Mouse (Mus musculus) heart, embryonic 14.5 days (tissue): Measurements from ENCODE around the gene Syne2. TPM values are rescaled to one million over a fixed set of nuclear protein-coding genes. Genes with fewer than 3 reads are reported as not detected.

ENCODE experiments used
- ATAC-seq: fragments of 200-750 bp; cut with Nextera tagmentation; 2 replicates; pipeline ENCODE4 v1.8.0; 2017; ENCODE audit warnings: low read depth, moderate TSS enrichment; ENCODE audit not compliant: insufficient number of reproducible peaks, insufficient read depth, low FRiP score
- H3K27ac ChIP-seq, 2 experiments: fragments of 200-500 bp in 1 of 2; fragments of 300-500 bp in 1 of 2; sonication (generic) in 1 of 2; replicated peaks in 1 of 2; 2 replicates each; pipeline ENCODE4 v1.5.1; 2012 to 2014; ENCODE audit warnings: low read depth in 2 of 2, low read length in 2 of 2, control low read depth in 1 of 2, mild to moderate bottlenecking in 1 of 2, mixed read lengths in 1 of 2; ENCODE audit not compliant: control insufficient read depth in 1 of 2, insufficient read depth in 1 of 2
- H3K27me3 ChIP-seq: fragments of 300-500 bp; sonication (generic); 2 replicates; pipeline ENCODE4 v1.6.1; 2014; ENCODE audit warnings: mild to moderate bottlenecking, low read length, control low read depth; ENCODE audit not compliant: control insufficient read depth, insufficient read depth
- H3K36me3 ChIP-seq: fragments of 300-500 bp; sonication (generic); 2 replicates; pipeline ENCODE4 v1.6.1; 2014; ENCODE audit warnings: mild to moderate bottlenecking, control low read depth, low read length, mixed read lengths; ENCODE audit not compliant: control insufficient read depth, insufficient read depth
- H3K4me1 ChIP-seq, 2 experiments: fragments of 200-500 bp in 1 of 2; fragments of 300-500 bp in 1 of 2; sonication (generic) in 1 of 2; 2 replicates each; pipeline ENCODE4 v1.6.1; 2012 to 2014; ENCODE audit warnings: low read length in 2 of 2, control low read depth in 1 of 2, mixed read lengths in 1 of 2; ENCODE audit not compliant: control insufficient read depth in 2 of 2, insufficient read depth in 2 of 2
- H3K4me2 ChIP-seq: fragments of 300-500 bp; sonication (generic); 2 replicates; pipeline ENCODE4 v1.6.1; 2014; ENCODE audit warnings: mild to moderate bottlenecking, low read length
- H3K4me3 ChIP-seq, 2 experiments: fragments of 200-500 bp in 1 of 2; fragments of 300-500 bp in 1 of 2; sonication (generic) in 1 of 2; 2 replicates each; pipeline ENCODE4 v1.5.1; 2012 to 2014; ENCODE audit warnings: low read length in 2 of 2, mild to moderate bottlenecking in 2 of 2, control low read depth in 1 of 2, low read depth in 1 of 2, moderate library complexity in 1 of 2; ENCODE audit not compliant: control insufficient read depth in 1 of 2, insufficient read depth in 1 of 2
- H3K9ac ChIP-seq: fragments of 300-500 bp; sonication (generic); 2 replicates; pipeline ENCODE4 v1.6.1; 2014; ENCODE audit warnings: mild to moderate bottlenecking, low read length
- H3K9me3 ChIP-seq: fragments of 300-500 bp; sonication (generic); 2 replicates; pipeline ENCODE4 v1.6.1; 2016; ENCODE audit warnings: low read length, control low read depth; ENCODE audit not compliant: control insufficient read depth
- WGBS: fragments of 180-500 bp; shearing (Covaris S2); extraction: QIAGEN DNeasy Blood & Tissue Kit; methylation state at CpG from one replicate; pipeline ENCODE4 v1.1.7; 2014; 5-methylcytosine and 5-hydroxymethylcytosine counted together
- polyA plus RNA-seq: library from polyadenylated mRNA; unstranded; fragments of >200 nt; fragmentation: Nextera tagmentation; extraction: Ambion mirVana; gene quantifications from 2 replicates; pipeline ENCODE4 v1.2.1, GENCODE M21; 2014

The Syne2 gene
- polyA plus RNA-seq, 1 experiment from 2014 or later = 55.9 TPM

DNA sequence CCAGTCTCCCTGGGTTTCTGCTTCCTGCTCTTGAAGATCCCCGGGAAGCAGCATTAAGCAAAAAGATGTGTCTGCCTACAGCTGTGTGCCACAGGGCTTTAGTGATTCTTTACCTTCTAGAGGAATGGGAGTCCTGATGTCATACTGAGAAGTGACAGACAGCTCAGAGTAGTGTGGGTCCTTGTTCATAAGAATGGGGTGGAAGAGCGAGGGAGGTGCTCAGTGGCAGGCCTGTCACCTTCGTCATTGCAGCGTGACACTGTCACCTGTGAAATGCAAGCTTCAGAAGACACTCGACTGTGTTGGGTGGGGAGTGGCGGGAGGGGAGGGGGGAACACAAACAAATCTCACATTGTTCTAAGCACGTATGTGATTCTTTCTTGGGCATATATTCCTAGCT lies 23.2 kb downstream of the Syne2 start:
- H3K36me3 ChIP-seq = no peaks in the 10 kb centered on the region
- peaks cover 32 to 47% of the 10 kb centered on the region in 2 experiments for H3K4me1 ChIP-seq
- no peak overlapping the region for H3K27ac ChIP-seq
- H3K9me3 ChIP-seq = no peaks in the 10 kb centered on the region
- 64% methylated on average over 7 of the region's 7 CpGs for WGBS
- H3K9ac ChIP-seq = no peak overlapping the region
- H3K4me3 ChIP-seq = no peak overlapping the region
- no peak for ATAC-seq
- H3K27me3 ChIP-seq = no peaks in the 10 kb centered on the region
- H3K4me2 ChIP-seq = no peak overlapping the region

DNA sequence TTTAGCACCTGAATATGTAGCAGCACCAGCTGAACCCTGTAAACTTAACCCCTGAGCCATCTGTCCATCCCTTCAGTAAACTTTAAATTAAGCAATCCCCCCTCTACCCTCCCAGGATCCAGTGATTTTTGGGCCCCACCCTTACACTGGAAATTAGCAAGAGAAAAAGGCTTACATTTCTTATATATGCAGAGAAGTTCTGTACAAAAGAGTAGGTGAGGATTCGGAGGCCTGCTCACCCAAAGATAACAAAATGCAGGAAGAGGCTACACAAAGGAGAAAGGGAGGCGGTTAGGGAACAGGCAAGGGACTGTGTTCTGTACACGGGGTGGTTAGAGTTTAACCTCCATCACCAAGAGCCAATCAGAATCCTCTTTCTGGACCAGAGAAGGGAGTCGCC lies 26.4 kb downstream of the Syne2 start:
- Histone ChIP-seq H3K27ac (no peak overlapping the region), H3K36me3 (no peaks in the 10 kb centered on the region), H3K4me2 (no peak overlapping the region), H3K9ac (no peak overlapping the region), H3K27me3 (no peaks in the 10 kb centered on the region), H3K4me3 (no peak overlapping the region), H3K4me1 (peaks cover 25 to 31% of the 10 kb centered on the region in 2 experiments), H3K9me3 (no peaks in the 10 kb centered on the region)
- ATAC-seq = no peak
- WGBS = 72% methylated on average over 4 of the region's 4 CpGs

DNA sequence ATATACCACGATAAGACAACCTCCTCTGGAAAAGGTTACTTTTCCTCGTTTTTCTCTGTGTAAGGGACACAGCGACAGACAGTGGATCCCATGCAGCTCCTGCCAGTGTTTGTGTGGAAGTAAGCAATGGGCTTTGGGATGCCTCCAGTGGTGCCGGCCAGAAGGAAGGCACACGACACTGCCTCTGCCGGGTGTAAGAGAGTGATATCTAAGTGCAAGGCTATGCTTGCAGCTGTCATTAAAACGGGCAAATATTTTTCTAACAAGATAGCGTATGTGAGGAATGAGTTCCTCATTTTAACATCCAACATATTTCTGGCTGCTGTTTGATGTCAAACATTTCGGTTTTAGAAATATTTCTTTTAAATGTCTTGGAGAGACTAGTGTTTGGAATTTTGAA lies 27.1 kb downstream of the Syne2 start:
- ATAC-seq = no peak
- Histone ChIP-seq H3K9ac (no peak overlapping the region), H3K36me3 (no peaks in the 10 kb centered on the region), H3K9me3 (no peaks in the 10 kb centered on the region), H3K4me3 (no peak overlapping the region), H3K27me3 (no peaks in the 10 kb centered on the region), H3K27ac (peak overlapping the region; percentile 21 to 27; a peak in 1 of 4 replicates), H3K4me1 (peaks cover 19 to 25% of the 10 kb centered on the region in 2 experiments), H3K4me2 (no peak overlapping the region)
- 40% methylated on average over 9 of the region's 9 CpGs for whole genome bisulfite sequencing

DNA sequence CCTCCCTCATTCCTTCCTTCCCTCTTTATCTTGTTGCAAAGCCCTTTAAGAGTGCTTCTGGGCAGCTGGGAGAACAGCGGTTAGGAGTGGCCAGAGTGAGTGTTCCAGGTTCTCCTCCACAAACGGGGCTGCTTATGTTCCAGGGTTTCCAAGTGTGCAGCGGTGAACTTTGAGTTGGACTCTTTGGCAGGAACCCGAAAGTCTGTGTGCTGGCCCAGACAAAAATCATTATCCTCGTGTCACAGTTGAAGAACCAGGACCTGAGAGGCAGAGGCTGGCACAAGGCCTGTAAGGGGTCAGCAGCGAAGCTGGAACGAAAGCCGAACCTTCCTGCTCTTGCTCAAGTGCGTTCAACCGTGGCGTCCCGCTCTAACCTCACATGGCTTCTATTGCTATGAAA lies 28.6 kb downstream of the Syne2 start:
- Histone ChIP-seq H3K4me1 (peaks cover 13 to 23% of the 10 kb centered on the region in 2 experiments), H3K9me3 (no peaks in the 10 kb centered on the region), H3K4me3 (no peak overlapping the region), H3K36me3 (no peaks in the 10 kb centered on the region), H3K27ac (no peak overlapping the region; a peak in 1 of 4 replicates), H3K9ac (no peak overlapping the region), H3K4me2 (no peak overlapping the region), H3K27me3 (no peaks in the 10 kb centered on the region)
- WGBS = 62% methylated on average over 12 of the region's 12 CpGs
- ATAC-seq = no peak

- no peak for ATAC-seq
These were observed 32.3 kb downstream of the Syne2 start for GRCm38 (mm10) chr12:75850205-75850604.

GRCm38 (mm10) chr12:75851481-75851880 lies 33.5 kb downstream of the Syne2 start:
- Histone ChIP-seq H3K9ac (no peak overlapping the region), H3K36me3 (no peaks in the 10 kb centered on the region), H3K4me3 (no peak overlapping the region), H3K27me3 (no peaks in the 10 kb centered on the region), H3K4me1 (peaks cover 18 to 45% of the 10 kb centered on the region in 2 experiments), H3K9me3 (no peaks in the 10 kb centered on the region), H3K4me2 (no peak overlapping the region), H3K27ac (no peak overlapping the region)
- no peak for ATAC-seq
- 85% methylated on average over 8 of the region's 8 CpGs for whole genome bisulfite sequencing

More at GRCm38 (mm10) chr12:75850205-75850604, 32.3 kb downstream of the Syne2 start:
- H3K4me2 ChIP-seq = no peak overlapping the region
- 48% methylated on average over 3 of the region's 3 CpGs for WGBS
- H3K4me1 ChIP-seq = peaks cover 20 to 43% of the 10 kb centered on the region in 2 experiments
- H3K9ac ChIP-seq = no peak overlapping the region
- H3K27me3 ChIP-seq = no peaks in the 10 kb centered on the region
- no peak overlapping the region for H3K4me3 ChIP-seq
- no peaks in the 10 kb centered on the region for H3K36me3 ChIP-seq
- H3K27ac ChIP-seq = no peak overlapping the region
- H3K9me3 ChIP-seq = no peaks in the 10 kb centered on the region

- no peak overlapping the region for H3K4me2 ChIP-seq
- no peak overlapping the region for H3K27ac ChIP-seq
- H3K4me3 ChIP-seq = no peak overlapping the region
- no peaks in the 10 kb centered on the region for H3K9me3 ChIP-seq
- no peaks in the 10 kb centered on the region for H3K27me3 ChIP-seq
- H3K9ac ChIP-seq = no peak overlapping the region
- WGBS = 60% methylated on average over 6 of the region's 6 CpGs
- H3K36me3 ChIP-seq = no peaks in the 10 kb centered on the region
- ATAC-seq = no peak
- H3K4me1 ChIP-seq = peaks cover 19 to 42% of the 10 kb centered on the region in 2 experiments
These were observed 34.5 kb downstream of the Syne2 start for GRCm38 (mm10) chr12:75852384-75852783.

DNA sequence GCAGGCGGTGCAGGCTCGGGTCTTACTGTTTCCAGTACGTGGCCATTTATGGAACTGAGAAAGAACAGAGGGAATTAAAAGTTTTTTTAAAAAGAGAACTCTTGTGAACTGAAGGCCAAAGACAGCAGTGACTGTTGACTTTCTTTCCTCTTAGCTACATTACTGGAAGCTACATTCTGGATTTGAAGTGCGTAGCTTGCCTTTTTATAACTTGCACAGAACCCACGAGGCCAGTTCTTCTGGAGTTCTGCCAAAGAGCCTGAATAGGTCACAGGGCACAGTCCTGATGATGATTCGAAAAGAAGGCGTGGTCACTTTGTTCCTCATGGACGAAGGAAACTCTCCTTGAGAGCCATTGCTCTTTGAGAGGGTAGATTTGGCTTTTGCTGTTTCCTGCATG lies 35.6 kb downstream of the Syne2 start:
- peak overlapping the region; percentile 67 for H3K9ac ChIP-seq
- H3K27ac ChIP-seq = peak overlapping the region; percentile 82 to 84
- peak overlapping the region in 1 of 2 experiments; percentile 24; a peak in 3 of 4 replicates for H3K4me3 ChIP-seq
- H3K4me2 ChIP-seq = peak overlapping the region; percentile 67
- H3K4me1 ChIP-seq = peaks cover 19 to 42% of the 10 kb centered on the region in 2 experiments
- no peaks in the 10 kb centered on the region for H3K36me3 ChIP-seq
- H3K27me3 ChIP-seq = no peaks in the 10 kb centered on the region
- no peak for ATAC-seq
- WGBS = 9% methylated on average over 8 of the region's 8 CpGs
- H3K9me3 ChIP-seq = no peaks in the 10 kb centered on the region
